Comparison of ENCODE assay signal across 8 mouse cellular contexts in the genomic region with DNA sequence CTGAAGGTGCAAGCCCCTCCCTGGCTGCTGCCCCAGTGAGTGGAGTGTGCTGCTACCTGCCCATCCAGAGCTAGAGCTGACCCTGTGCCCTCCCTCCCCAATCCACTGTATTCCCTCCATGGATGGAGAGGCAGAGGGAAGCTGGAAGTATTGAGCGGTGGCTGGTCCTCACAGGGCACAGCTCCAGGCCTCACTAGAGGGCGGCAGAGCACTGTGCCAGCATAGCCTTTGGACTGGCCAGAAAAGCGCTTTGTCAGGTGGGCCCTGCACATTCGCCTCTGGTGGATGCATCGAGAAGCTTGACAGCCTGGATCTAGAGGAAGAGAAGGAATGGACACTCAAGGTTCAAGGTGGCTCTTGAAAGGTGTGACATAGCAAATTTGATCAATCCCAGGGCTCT. TPM values are rescaled to one million over a fixed set of nuclear protein-coding genes. Genes with fewer than 3 reads are reported as not detected.
DNase-seq lines count a peak whose midpoint lies in the region; ATAC-seq lines count a peak whose summit lies in the region.

No protein-coding gene starts in this region.

- DNase-seq in urinary bladder, postnatal 36 days (ENCODE audit: low spot score in 2 of 2) = peak; percentile 24 to 39
- DNase-seq in urinary bladder, postnatal 10 days (ENCODE audit: low spot score) = no peak
- DNase-seq in heart, postnatal 14 days = peak; percentile 66 to 78
- DNase-seq in kidney, postnatal 36 days = peak; percentile 76 to 89
- DNase-seq in thymus, postnatal 36 days = peak; percentile 55 to 58

- no peaks in the 10 kb centered on the region for H3K36me3 ChIP-seq in embryonic facial prominence, embryonic 12.5 days
- H3K36me3 ChIP-seq in liver, embryonic 16.5 days (ENCODE audit: control insufficient read depth, insufficient read depth) = no peaks in the 10 kb centered on the region

- no peak overlapping the region for H3K27ac ChIP-seq in embryonic facial prominence, embryonic 12.5 days
- H3K27ac ChIP-seq in liver, embryonic 16.5 days (ENCODE audit: low read length) = no peak overlapping the region

- no peak overlapping the region for H3K9ac ChIP-seq in embryonic facial prominence, embryonic 12.5 days
- H3K9ac ChIP-seq in liver, embryonic 16.5 days (ENCODE audit: low read depth, low read length) = no peak overlapping the region

- no peaks in the 10 kb centered on the region for H3K27me3 ChIP-seq in embryonic facial prominence, embryonic 12.5 days
- H3K27me3 ChIP-seq in liver, embryonic 16.5 days (ENCODE audit: control insufficient read depth, insufficient read depth, low read depth, low read length) = no peaks in the 10 kb centered on the region

- 9% methylated on average over 5 of the region's 5 CpGs for WGBS in embryonic facial prominence, embryonic 12.5 days
- 10% methylated on average over 5 of the region's 5 CpGs for WGBS in liver, embryonic 16.5 days (ENCODE audit: insufficient replicate concordance)

- peak; percentile 80 for ATAC-seq in embryonic facial prominence, embryonic 12.5 days (ENCODE audit: insufficient number of reproducible peaks, insufficient read depth, low FRiP score, low TSS enrichment)
- peak; percentile 46 for ATAC-seq in liver, embryonic 16.5 days (ENCODE audit: low read depth)
- peak; percentile 45; the same call in 1 of the 2 replicates for ATAC-seq in neutrophil, adult 5-6 weeks (ENCODE audit: extremely low read depth, insufficient number of reproducible peaks, low FRiP score, poor library complexity, severe bottlenecking)

- no peak overlapping the region for H3K4me2 ChIP-seq in embryonic facial prominence, embryonic 12.5 days (replicated peaks)
- no peak overlapping the region for H3K4me2 ChIP-seq in liver, embryonic 16.5 days (ENCODE audit: low read depth, low read length)

- peaks cover 6% of the 10 kb centered on the region; the same call in 1 of the 2 replicates for H3K4me1 ChIP-seq in embryonic facial prominence, embryonic 12.5 days
- no peaks in the 10 kb centered on the region for H3K4me1 ChIP-seq in liver, embryonic 16.5 days (ENCODE audit: control insufficient read depth, low read depth, low read length)

- intact Hi-C loops in heart, postnatal 14 days (cut with DNase I) = loop anchor here (1.0 kb wide), 1 partner anchor 138 kb away; no protein-coding TSS in a partner anchor

- no peaks in the 10 kb centered on the region for H3K9me3 ChIP-seq in embryonic facial prominence, embryonic 12.5 days
- H3K9me3 ChIP-seq in liver, embryonic 16.5 days (replicated peaks; ENCODE audit: control insufficient read depth, low read length) = no peaks in the 10 kb centered on the region

- no peak overlapping the region for H3K4me3 ChIP-seq in embryonic facial prominence, embryonic 12.5 days
- H3K4me3 ChIP-seq in liver, embryonic 16.5 days (ENCODE audit: low read depth, low read length) = no peak overlapping the region

RNA-seq across cellular contexts. Expression of a gene that starts 9.6 kb away (rescaled TPM):
- 0.06 TPM in 1 of 2 replicates, not detected in the other for polyA plus RNA-seq in embryonic facial prominence, embryonic 12.5 days (2016; fragmentation: Nextera tagmentation; extraction: Ambion mirVana)
- total RNA-seq in heart, postnatal 14 days (2021) = not detected
- polyA plus RNA-seq in liver, embryonic 16.5 days (2015; fragmentation: Nextera tagmentation; extraction: Ambion mirVana) = 4.8 and 5.3 TPM in 2 replicates
- total RNA-seq in neutrophil, adult 5-6 weeks (2017) = not detected in 2 replicates

RNA-seq across cellular contexts. Expression of a gene that starts 27.0 kb away (rescaled TPM):
- polyA plus RNA-seq in embryonic facial prominence, embryonic 12.5 days (2016; fragmentation: Nextera tagmentation; extraction: Ambion mirVana) = 0.47 and 0.55 TPM in 2 replicates
- not detected for total RNA-seq in heart, postnatal 14 days (2021)
- polyA plus RNA-seq in liver, embryonic 16.5 days (2015; fragmentation: Nextera tagmentation; extraction: Ambion mirVana) = 1,608 and 1,736 TPM in 2 replicates
- total RNA-seq in neutrophil, adult 5-6 weeks (2017) = not detected in 2 replicates

RNA-seq across cellular contexts. Expression of a gene that starts 32.2 kb away (rescaled TPM):
- polyA plus RNA-seq in embryonic facial prominence, embryonic 12.5 days (2016; fragmentation: Nextera tagmentation; extraction: Ambion mirVana) = 19.3 and 21.8 TPM in 2 replicates
- 1 to 10 TPM; 2.4 to 3.4 TPM for total RNA-seq in heart, postnatal 14 days (2021)
- 1.6 and 2.1 TPM in 2 replicates for polyA plus RNA-seq in liver, embryonic 16.5 days (2015; fragmentation: Nextera tagmentation; extraction: Ambion mirVana)
- total RNA-seq in neutrophil, adult 5-6 weeks (2017) = 3.3 and 4.7 TPM in 2 replicates
